Mouse (Mus musculus) embryo, embryonic 10.5 days (tissue): ENCODE measurements at regions not wholly inside any gene's neighbourhood (a gene's known extent, or its start where the extent isn't known, plus 50 kb on each side); places are given as distances from the start of the nearest gene placed in this dataset.

Experiments
- DNase-seq: peaks from one replicate; pipeline ENCODE4 v3.0.0-alpha.2; 2015; ENCODE audit warnings: low spot score

- peak; percentile 54 for DNase-seq
Observed at GRCm38 (mm10) chr12:58027796-58028195, 183.8 kb upstream of the Sstr1 start.

GRCm38 (mm10) chr12:58056368-58056860 is 155.2 kb upstream of the Sstr1 start:
- no peak for DNase-seq

- DNase-seq = peak; percentile 26
Observed at GRCm38 (mm10) chr12:58067318-58068223, 144.0 kb upstream of the Sstr1 start.

GRCm38 (mm10) chr12:58087311-58087710 is 124.3 kb upstream of the Sstr1 start:
- no peak for DNase-seq

- peak; percentile 10 for DNase-seq
Observed at GRCm38 (mm10) chr12:58112643-58113042, 98.9 kb upstream of the Sstr1 start.

- no peak for DNase-seq
Observed at GRCm38 (mm10) chr12:58139121-58139520, 72.5 kb upstream of the Sstr1 start.

GRCm38 (mm10) chr12:58151883-58152282 is 59.7 kb upstream of the Sstr1 start:
- no peak for DNase-seq
